In the genomic region with DNA sequence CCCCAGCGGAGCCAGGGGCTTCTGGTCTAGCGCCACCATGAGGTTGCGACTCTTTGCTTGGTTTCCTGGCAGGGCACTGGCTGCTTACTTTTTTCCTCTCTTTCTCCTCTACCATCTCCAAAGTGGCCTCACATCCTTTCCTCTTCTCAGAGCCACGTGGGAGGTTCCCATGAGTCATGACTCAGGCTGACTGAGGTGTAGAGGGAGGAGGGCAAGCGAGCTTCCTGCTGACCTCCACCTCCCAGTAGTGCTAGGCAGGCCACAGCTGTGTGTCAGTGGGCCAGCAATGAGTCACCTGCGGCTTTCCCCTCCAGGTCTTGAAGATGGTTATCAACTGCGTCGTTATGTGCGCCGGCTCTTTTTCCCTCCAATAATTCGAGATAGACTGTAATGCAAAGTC, we compare ENCODE assay signal across 8 mouse cellular contexts.
DNase-seq lines count a peak whose midpoint lies in the region; ATAC-seq and TF ChIP-seq lines count a peak whose summit lies in the region.
"Had no signal": no experiment of that assay in that cellular context is flagged by ENCODE, and none has a peak within 500 bp of the region (broad histone marks: within the 10 kb centered on the region; RNA-seq: fewer than 3 reads in every experiment).

No protein-coding gene starts in this region.

- no peak overlapping the region for H3K4me2 ChIP-seq in liver, embryonic 16.5 days (ENCODE audit: low read depth, low read length)
- H3K4me2 ChIP-seq in liver, postnatal 0 days (ENCODE audit: low read depth, low read length) = no peak overlapping the region
- H3K4me2 ChIP-seq in myocyte (ENCODE audit: low read depth) = peak overlapping the region; percentile 74
- H3K4me2 ChIP-seq in forebrain, embryonic 12.5 days = no peak overlapping the region

- no peak for TF ChIP-seq EP300 in liver, postnatal 0 days (IDR thresholded peaks at IDR 0.05; ENCODE audit: low read depth)

- peak; percentile 45; the same call in 1 of the 2 replicates for ATAC-seq in liver, embryonic 16.5 days (ENCODE audit: low read depth)
- ATAC-seq in liver, postnatal 0 days = no peak
- ATAC-seq in common myeloid progenitor, adult 5-6 weeks (replicated peaks; ENCODE audit: low read depth, poor library complexity, severe bottlenecking) = peak; percentile 83
- no peak for ATAC-seq in forebrain, embryonic 12.5 days (ENCODE audit: low FRiP score)
- ATAC-seq: forebrain, embryonic 16.5 days had no signal

- H3K9ac ChIP-seq in liver, embryonic 16.5 days (ENCODE audit: low read depth, low read length) = no peak overlapping the region
- H3K9ac ChIP-seq in liver, postnatal 0 days (replicated peaks) = no peak overlapping the region
- no peak overlapping the region for H3K9ac ChIP-seq in forebrain, embryonic 12.5 days

- H3K4me3 ChIP-seq in liver, embryonic 16.5 days (ENCODE audit: low read depth, low read length) = no peak overlapping the region
- H3K4me3 ChIP-seq in liver, postnatal 0 days (ENCODE audit: low read depth, low read length) = no peak overlapping the region
- H3K4me3 ChIP-seq in myocyte = no peak overlapping the region
- H3K4me3 ChIP-seq in forebrain, embryonic 12.5 days (replicated peaks) = no peak overlapping the region

- H3K36me3 ChIP-seq in liver, embryonic 16.5 days (ENCODE audit: control insufficient read depth, insufficient read depth) = no peaks in the 10 kb centered on the region
- no peaks in the 10 kb centered on the region for H3K36me3 ChIP-seq in liver, postnatal 0 days (replicated peaks; ENCODE audit: insufficient read depth, low read length)
- H3K36me3 ChIP-seq in myocyte (ENCODE audit: control insufficient read depth, insufficient read depth) = no peaks in the 10 kb centered on the region
- no peaks in the 10 kb centered on the region for H3K36me3 ChIP-seq in forebrain, embryonic 12.5 days (replicated peaks)

- no peaks in the 10 kb centered on the region for H3K79me2 ChIP-seq in myocyte (ENCODE audit: control insufficient read depth, insufficient read depth)

- H3K9me3 ChIP-seq in liver, embryonic 16.5 days (replicated peaks; ENCODE audit: control insufficient read depth, low read length) = no peaks in the 10 kb centered on the region
- H3K9me3 ChIP-seq in liver, postnatal 0 days (ENCODE audit: low read length) = no peaks in the 10 kb centered on the region
- H3K9me3 ChIP-seq in forebrain, embryonic 12.5 days = no peaks in the 10 kb centered on the region

- 46% methylated on average over 11 of the region's 11 CpGs for WGBS in liver, embryonic 16.5 days (ENCODE audit: insufficient replicate concordance)
- WGBS in liver, postnatal 0 days (ENCODE audit: insufficient replicate concordance) = 48% methylated on average over 11 of the region's 11 CpGs
- WGBS in forebrain, embryonic 12.5 days = 96% methylated on average over 10 of the region's 11 CpGs

- no peaks in the 10 kb centered on the region for H3K27me3 ChIP-seq in liver, embryonic 16.5 days (ENCODE audit: control insufficient read depth, insufficient read depth, low read depth, low read length)
- H3K27me3 ChIP-seq in liver, postnatal 0 days (ENCODE audit: insufficient read depth, low read length) = no peaks in the 10 kb centered on the region
- no peaks in the 10 kb centered on the region for H3K27me3 ChIP-seq in myocyte (ENCODE audit: control insufficient read depth, insufficient read depth, insufficient read length)
- H3K27me3 ChIP-seq in forebrain, embryonic 12.5 days = peaks cover 9% of the 10 kb centered on the region; the same call in 1 of the 2 replicates

- no peak for DNase-seq in liver, postnatal 0 days
- DNase-seq in Muller cell, postnatal 12 days (ENCODE audit: inconsistent ontology term) = peak; percentile 50
- DNase-seq in B cell, adult 2 months = no peak

- H3K4me1 ChIP-seq in liver, embryonic 16.5 days (ENCODE audit: control insufficient read depth, low read depth, low read length) = peaks cover 7% of the 10 kb centered on the region
- H3K4me1 ChIP-seq in liver, postnatal 0 days (ENCODE audit: insufficient read depth) = peaks cover 6% of the 10 kb centered on the region
- H3K4me1 ChIP-seq in forebrain, embryonic 12.5 days = peaks cover 12% of the 10 kb centered on the region; the same call in 1 of the 2 replicates

- no peak overlapping the region for H3K27ac ChIP-seq in liver, embryonic 16.5 days (ENCODE audit: low read length)
- H3K27ac ChIP-seq in liver, postnatal 0 days (ENCODE audit: low read depth) = no peak overlapping the region
- H3K27ac ChIP-seq in forebrain, embryonic 12.5 days = no peak overlapping the region

- no peak overlapping the region for H3ac ChIP-seq in myocyte (ENCODE audit: control insufficient read depth, insufficient read length)

- no peak for TF ChIP-seq CTCF in liver, postnatal 0 days (IDR thresholded peaks at IDR 0.05; ENCODE audit: low read depth)

- peak; percentile 10 for TF ChIP-seq POLR2A in myocyte (IDR thresholded peaks at IDR 0.05; ENCODE audit: insufficient read length, low read depth)

TF ChIP-seq in myocyte, 11 proteins besides CTCF, POLR2A, EP300 and RAD21:
- no peak for TF ChIP-seq CEBPB (IDR thresholded peaks at IDR 0.05; ENCODE audit: insufficient read depth, poor library complexity, severe bottlenecking)
- peak; percentile 58 for TF ChIP-seq MAX (IDR thresholded peaks at IDR 0.05; ENCODE audit: low read depth)
- TF ChIP-seq USF1 (IDR thresholded peaks at IDR 0.05; ENCODE audit: low read depth) = peak; percentile 86
- TF ChIP-seq TCF3 (IDR thresholded peaks at IDR 0.05; ENCODE audit: insufficient read length, low read depth) = peak; percentile 77
- TF ChIP-seq TCF12 (IDR thresholded peaks at IDR 0.05; ENCODE audit: insufficient read depth, poor library complexity, severe bottlenecking) = peak; percentile 76
- no peak for TF ChIP-seq E2F4 (IDR thresholded peaks at IDR 0.05; ENCODE audit: insufficient read depth)
- peak in 2 of 3 experiments; percentile 69 to 92 for TF ChIP-seq MYOG (IDR thresholded peaks at IDR 0.05; ENCODE audit: control insufficient read depth in 1 of 3, insufficient read depth in 1 of 3, insufficient read length in 2 of 3, low read depth in 2 of 3)
- no peak for TF ChIP-seq REST (IDR thresholded peaks at IDR 0.05; ENCODE audit: insufficient read depth, insufficient read length)
- peak in 2 of 3 experiments; percentile 92 to 97 for TF ChIP-seq MYOD1 (IDR thresholded peaks at IDR 0.05; ENCODE audit: control insufficient read depth in 1 of 3, insufficient read length in 2 of 3, low read depth in 2 of 3)
- no peak for TF ChIP-seq SRF (IDR thresholded peaks at IDR 0.05; ENCODE audit: control insufficient read depth, insufficient read length, low read depth)
- TF ChIP-seq POLR2AphosphoS2 (IDR thresholded peaks at IDR 0.05; ENCODE audit: insufficient read length, low read depth) = no peak

Comparison
In these comparisons a context has a peak if more than half of its experiments do, and no peak if none do; other contexts are left out.
1. ATAC-seq: peak in liver, embryonic 16.5 days (single experiment) and common myeloid progenitor, adult 5-6 weeks (single experiment); none in liver, postnatal 0 days (single experiment) and forebrain, embryonic 12.5 days (single experiment).